Mouse (Mus musculus) megakaryocyte, embryonic 14.5 days (primary cell): ENCODE measurements at regions not wholly inside any gene's neighbourhood (a gene's known extent, or its start where the extent isn't known, plus 50 kb on each side); places are given as distances from the start of the nearest gene placed in this dataset.

Experiments used
- FLI1 ChIP-seq: IDR thresholded peaks from 2 replicates; pipeline ENCODE4 v1.6.1; 2012; ENCODE audit warnings: low read length, inconsistent platforms, mixed read lengths
- GATA1 ChIP-seq: IDR thresholded peaks from 3 replicates; pipeline ENCODE4 v1.6.1; 2012; ENCODE audit warnings: mixed read lengths, low read length, inconsistent platforms, borderline replicate concordance

DNA sequence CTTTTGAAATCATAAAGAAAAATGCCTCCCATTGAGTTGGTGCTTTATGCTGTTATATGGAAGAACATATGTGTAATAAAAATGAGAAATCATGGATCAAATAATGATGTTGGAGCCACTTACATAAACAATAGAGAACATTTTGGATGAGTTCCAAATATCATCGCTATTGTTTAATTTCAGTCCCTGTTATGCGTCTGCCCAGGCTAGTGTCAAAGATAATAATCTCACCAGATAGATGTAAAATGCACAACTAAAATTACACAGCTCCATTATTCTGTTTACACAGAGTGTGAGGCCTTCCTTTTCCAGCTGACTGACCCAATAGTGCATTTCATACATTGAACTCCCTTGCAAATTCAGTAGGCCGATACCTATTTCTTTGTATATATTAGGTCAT is 125.4 kb upstream of the Snx7 start:
- no peak for TF ChIP-seq GATA1
- TF ChIP-seq FLI1: no peak
